Mouse (Mus musculus): ENCODE measurements at regions not wholly inside any gene's neighbourhood (a gene's known extent, or its start where the extent isn't known, plus 50 kb on each side); places are given as distances from the start of the nearest gene placed in this dataset.

DNA sequence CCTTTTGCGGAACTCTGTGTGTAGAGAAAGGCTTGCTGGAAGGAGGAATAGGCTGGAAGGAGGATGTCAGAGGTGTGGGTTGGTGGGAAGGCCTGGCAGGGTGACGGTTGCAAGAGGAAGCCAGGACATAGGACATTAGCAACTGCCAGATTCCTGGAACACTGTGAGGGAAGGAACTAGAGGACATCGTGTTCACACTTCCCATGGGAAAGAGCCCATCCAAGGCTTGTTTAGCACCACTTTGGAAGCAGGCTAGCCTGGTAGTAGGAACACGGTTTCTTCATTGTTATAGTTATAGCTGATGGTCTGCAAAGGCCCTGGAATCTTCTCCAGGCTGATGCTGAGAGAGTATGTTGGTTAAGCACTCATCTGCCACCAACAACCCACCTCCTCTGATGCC lies 80.4 kb upstream of the Dlg1 start:
- H3K9ac ChIP-seq = no peak overlapping the region
- 73% methylated on average over 4 of the region's 4 CpGs for WGBS
- no peak overlapping the region for H3K27ac ChIP-seq (ENCODE audit: poor library complexity, severe bottlenecking)
- no peaks in the 10 kb centered on the region for H3K36me3 ChIP-seq
- no peak overlapping the region for H3K4me2 ChIP-seq
- ATAC-seq (ENCODE audit: insufficient number of reproducible peaks, low FRiP score) = no peak
- no peak overlapping the region for H3K4me3 ChIP-seq
- H3K9me3 ChIP-seq (replicated peaks) = no peaks in the 10 kb centered on the region
- H3K27me3 ChIP-seq (replicated peaks) = no peaks in the 10 kb centered on the region
- H3K4me1 ChIP-seq (replicated peaks) = no peaks in the 10 kb centered on the region

DNA sequence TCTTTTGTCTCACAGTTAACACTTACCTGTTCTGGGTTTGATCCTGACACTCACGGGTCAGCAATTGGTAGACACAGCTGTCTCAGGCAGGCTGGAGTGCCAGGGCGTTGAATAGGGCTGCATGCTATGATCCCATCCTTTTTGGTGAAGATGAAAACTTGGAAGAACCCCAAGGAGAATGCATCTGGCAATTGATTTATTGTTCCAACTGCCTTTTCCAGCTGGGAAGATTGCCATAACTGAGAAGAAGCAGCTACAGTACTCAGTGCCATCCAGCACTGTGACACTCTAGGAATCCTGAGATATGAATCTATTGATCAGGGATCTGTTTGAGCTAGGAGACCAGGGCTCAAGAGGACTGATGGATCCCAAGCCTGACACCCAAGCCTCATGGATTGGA lies 79.6 kb upstream of the Dlg1 start:
- ATAC-seq (ENCODE audit: insufficient number of reproducible peaks, low FRiP score) = no peak
- WGBS = 91% methylated on average over 2 of the region's 2 CpGs
- Histone ChIP-seq H3K4me2 (no peak overlapping the region), H3K27me3 (replicated peaks) (no peaks in the 10 kb centered on the region), H3K4me3 (no peak overlapping the region), H3K27ac (ENCODE audit: poor library complexity, severe bottlenecking) (no peak overlapping the region), H3K9ac (no peak overlapping the region), H3K9me3 (replicated peaks) (no peaks in the 10 kb centered on the region), H3K4me1 (replicated peaks) (no peaks in the 10 kb centered on the region), H3K36me3 (no peaks in the 10 kb centered on the region)

DNA sequence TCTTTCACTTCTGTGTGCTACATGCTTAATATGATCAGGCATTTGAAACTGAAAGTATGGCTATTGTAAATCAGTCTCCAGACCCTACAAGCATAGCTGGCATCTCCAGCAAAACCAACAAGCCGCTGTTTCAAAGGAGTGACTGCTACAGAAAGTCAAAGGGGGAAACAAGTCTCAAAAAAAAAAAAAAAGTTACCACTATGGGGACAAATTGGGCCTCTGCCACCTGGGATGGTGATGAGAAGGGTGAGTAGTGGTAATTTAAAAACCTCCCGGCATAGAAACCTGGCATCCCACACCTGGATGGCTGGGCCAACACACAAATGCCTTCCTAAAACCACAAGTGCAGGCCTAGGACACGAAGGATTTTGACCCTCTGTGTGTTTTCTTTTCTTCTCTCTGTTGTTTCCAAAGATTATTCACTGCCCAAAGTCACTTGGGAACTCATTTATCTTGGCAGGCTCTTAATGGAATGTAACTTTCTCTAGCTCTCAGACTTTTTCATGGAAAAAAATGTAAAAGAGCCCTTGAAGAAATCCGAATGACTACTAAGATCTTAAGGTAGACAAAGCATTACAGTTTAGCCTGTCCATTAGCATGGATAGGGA lies 78.9 kb upstream of the Dlg1 start:
- no peak overlapping the region for H3K27ac ChIP-seq (ENCODE audit: poor library complexity, severe bottlenecking)
- H3K36me3 ChIP-seq = no peaks in the 10 kb centered on the region
- H3K4me2 ChIP-seq = no peak overlapping the region
- no peaks in the 10 kb centered on the region for H3K27me3 ChIP-seq (replicated peaks)
- H3K4me1 ChIP-seq (replicated peaks) = peaks cover 2% of the 10 kb centered on the region; the same call in 1 of the 2 replicates
- no peak overlapping the region for H3K9ac ChIP-seq
- WGBS = 58% methylated on average over 4 of the region's 4 CpGs
- no peak overlapping the region for H3K4me3 ChIP-seq
- ATAC-seq (ENCODE audit: insufficient number of reproducible peaks, low FRiP score) = no peak
- H3K9me3 ChIP-seq (replicated peaks) = no peaks in the 10 kb centered on the region

DNA sequence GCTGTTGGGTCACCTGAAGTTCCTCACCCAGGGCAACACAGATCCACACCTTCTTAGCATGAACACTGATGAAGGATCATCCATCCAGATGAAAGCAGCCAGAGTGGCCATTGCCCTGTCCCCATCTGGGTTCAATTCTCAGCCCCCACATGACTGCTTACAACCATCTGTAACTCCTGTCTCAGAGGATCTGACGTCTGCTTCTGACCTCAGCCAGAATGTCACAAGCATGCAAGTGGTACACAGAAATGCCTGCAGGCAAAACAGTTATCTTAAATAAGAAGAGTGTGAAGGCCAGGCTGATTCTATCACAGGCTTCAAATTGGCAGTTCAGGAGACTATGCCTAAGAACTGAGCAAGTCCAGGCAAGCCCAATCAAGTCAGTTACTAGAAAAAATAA lies 76.2 kb upstream of the Dlg1 start:
- no peaks in the 10 kb centered on the region for H3K9me3 ChIP-seq (replicated peaks)
- no peak for ATAC-seq (ENCODE audit: insufficient number of reproducible peaks, low FRiP score)
- H3K4me3 ChIP-seq = no peak overlapping the region
- 37% methylated on average over 1 of the region's 1 CpGs for WGBS
- H3K27me3 ChIP-seq (replicated peaks) = no peaks in the 10 kb centered on the region
- no peak overlapping the region for H3K4me2 ChIP-seq
- H3K4me1 ChIP-seq (replicated peaks) = peaks cover 14% of the 10 kb centered on the region
- no peak overlapping the region for H3K27ac ChIP-seq (ENCODE audit: poor library complexity, severe bottlenecking)
- H3K9ac ChIP-seq = no peak overlapping the region
- H3K36me3 ChIP-seq = no peaks in the 10 kb centered on the region

DNA sequence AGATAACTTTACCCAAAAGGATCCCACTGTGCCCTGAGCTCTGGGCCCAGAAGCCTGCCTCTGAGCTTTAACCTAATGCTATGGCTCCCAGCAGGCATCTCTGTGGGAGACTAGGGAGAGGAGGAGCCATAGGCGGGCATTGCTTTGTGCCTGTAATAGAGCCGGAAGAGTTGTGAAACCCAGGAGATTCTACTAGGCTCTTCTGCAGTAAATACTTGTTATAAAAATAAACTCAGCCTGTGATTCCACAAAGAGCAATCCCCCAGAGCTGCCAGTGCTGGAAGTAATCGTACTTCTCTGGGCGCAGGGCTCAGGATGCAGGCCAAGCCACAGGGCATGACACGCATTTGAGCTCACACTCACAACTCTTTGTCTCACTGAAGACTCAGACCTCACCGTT lies 73.7 kb upstream of the Dlg1 start:
- WGBS = 44% methylated on average over 6 of the region's 6 CpGs
- H3K4me3 ChIP-seq = no peak overlapping the region
- H3K36me3 ChIP-seq = no peaks in the 10 kb centered on the region
- H3K9ac ChIP-seq = no peak overlapping the region
- H3K4me2 ChIP-seq = no peak overlapping the region
- peaks cover 35% of the 10 kb centered on the region for H3K4me1 ChIP-seq (replicated peaks)
- H3K27ac ChIP-seq (ENCODE audit: poor library complexity, severe bottlenecking) = no peak overlapping the region
- no peaks in the 10 kb centered on the region for H3K9me3 ChIP-seq (replicated peaks)
- no peaks in the 10 kb centered on the region for H3K27me3 ChIP-seq (replicated peaks)
- ATAC-seq (ENCODE audit: insufficient number of reproducible peaks, low FRiP score) = no peak

DNA sequence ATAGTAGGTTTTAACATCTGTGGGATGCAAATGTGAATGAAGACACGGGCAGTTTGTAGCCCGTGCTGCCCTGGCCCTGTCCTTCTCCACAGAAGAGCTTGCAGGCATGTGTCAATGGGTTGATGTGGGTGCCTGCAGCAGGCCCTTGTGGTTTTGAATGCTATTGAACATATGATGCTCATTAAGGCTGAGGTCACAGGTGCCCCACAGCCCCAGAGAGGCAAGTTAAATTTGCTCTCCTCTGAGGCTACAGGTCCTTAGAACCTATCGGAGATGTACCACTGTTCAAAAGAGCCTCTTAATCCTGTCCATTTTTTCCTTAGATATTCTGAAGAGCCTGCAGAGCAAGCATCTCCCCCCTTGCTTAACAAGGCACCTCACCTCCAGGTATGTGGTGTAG lies 71.7 kb upstream of the Dlg1 start:
- H3K36me3 ChIP-seq = no peaks in the 10 kb centered on the region
- no peak overlapping the region for H3K4me3 ChIP-seq
- ATAC-seq (ENCODE audit: insufficient number of reproducible peaks, low FRiP score) = no peak
- H3K4me2 ChIP-seq = peak overlapping the region; percentile 45
- H3K27me3 ChIP-seq (replicated peaks) = no peaks in the 10 kb centered on the region
- peaks cover 35% of the 10 kb centered on the region for H3K4me1 ChIP-seq (replicated peaks)
- H3K9me3 ChIP-seq (replicated peaks) = no peaks in the 10 kb centered on the region
- H3K27ac ChIP-seq (ENCODE audit: poor library complexity, severe bottlenecking) = peak overlapping the region; percentile 36
- 77% methylated on average over 3 of the region's 3 CpGs for WGBS
- no peak overlapping the region for H3K9ac ChIP-seq

DNA sequence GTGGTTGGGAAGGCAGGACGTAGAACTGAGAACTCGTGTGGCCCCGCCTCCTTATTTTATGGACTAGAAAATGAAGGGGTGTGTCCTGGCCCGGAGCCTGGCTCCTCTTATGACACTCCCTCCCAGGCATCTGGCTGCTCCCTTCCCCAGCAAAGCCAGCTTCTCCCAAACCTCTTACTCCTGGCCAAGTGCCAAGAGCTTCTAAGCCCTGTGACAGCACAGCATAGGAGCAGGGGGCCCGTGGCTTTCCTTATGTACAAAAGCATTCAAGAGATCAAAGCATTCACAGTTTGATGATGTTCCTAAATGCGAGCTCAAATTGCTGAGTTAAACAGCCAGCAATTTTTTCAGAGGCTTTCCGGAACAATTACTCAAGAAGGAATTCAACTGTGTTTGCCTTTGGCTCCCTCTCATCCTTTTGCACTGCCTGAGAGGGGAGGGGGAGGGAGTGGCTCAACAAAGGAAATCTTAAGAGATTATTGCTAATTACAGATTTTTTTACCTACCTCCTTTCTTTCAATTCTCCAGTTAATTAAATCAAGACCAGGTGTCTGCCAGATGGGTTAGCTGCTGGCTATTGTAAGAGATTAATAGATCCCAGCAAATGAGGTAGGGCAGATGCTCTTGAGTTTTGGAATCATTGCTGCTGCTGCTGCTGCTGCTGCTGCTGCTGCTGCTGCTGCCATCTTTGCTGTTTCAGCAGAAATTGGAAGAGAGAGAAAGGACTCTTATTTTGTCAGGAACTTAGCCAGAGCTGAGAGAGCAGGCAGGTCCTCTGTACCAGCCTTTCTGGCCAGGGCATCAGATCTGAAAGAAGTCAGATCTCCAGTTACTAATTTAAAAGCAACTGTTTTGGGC lies 71.0 kb upstream of the Dlg1 start:
- no peaks in the 10 kb centered on the region for H3K36me3 ChIP-seq
- peak overlapping the region; percentile 81 for H3K27ac ChIP-seq (ENCODE audit: poor library complexity, severe bottlenecking)
- H3K27me3 ChIP-seq (replicated peaks) = no peaks in the 10 kb centered on the region
- no peaks in the 10 kb centered on the region for H3K9me3 ChIP-seq (replicated peaks)
- H3K4me3 ChIP-seq = 0 out of 2 replicates have a peak overlapping the region, but pooled peaks have one; percentile 5
- 16% methylated on average over 7 of the region's 7 CpGs for WGBS
- peak overlapping the region; percentile 45 for H3K4me2 ChIP-seq
- H3K9ac ChIP-seq = no peak overlapping the region
- peak; percentile 83 for ATAC-seq (ENCODE audit: insufficient number of reproducible peaks, low FRiP score)
- H3K4me1 ChIP-seq (replicated peaks) = peaks cover 37% of the 10 kb centered on the region

DNA sequence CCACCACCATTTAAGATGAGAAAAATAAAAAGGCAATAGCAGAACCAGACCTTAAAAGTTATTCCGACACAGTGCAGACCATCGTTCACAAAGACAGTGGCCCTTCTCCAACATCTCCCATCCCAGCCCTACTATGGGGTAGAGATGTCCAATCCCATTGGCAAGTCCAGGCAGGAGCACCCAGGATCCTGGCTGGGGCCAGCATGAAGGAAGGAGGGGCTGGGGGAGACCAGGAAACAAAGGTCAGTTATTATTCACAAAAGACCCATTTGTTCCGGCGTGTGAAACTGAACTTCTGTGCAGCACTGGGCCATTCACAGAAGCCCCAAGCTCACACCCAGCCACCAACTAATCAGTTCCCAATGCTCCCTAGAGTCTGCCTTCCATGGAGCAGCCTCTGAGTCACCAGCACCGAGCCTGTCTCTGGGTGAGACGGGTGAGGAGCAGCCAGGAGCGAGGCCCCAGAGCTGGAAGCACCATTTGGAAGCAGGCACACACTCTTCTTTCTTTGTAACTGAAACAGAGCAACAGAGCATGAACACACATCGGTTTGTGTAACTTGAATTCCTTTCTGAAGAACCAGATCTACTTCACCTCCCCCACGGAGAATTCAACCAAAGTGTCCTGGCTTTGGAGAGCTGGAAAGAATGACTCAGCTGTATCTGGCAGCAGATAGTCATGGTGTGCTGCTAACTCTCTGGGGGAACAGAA lies 70.1 kb upstream of the Dlg1 start:
- WGBS = 42% methylated on average over 9 of the region's 9 CpGs
- H3K27me3 ChIP-seq (replicated peaks) = no peaks in the 10 kb centered on the region
- no peak overlapping the region for H3K4me3 ChIP-seq
- peak overlapping the region; percentile 35; the same call in 1 of the 2 replicates for H3K4me2 ChIP-seq
- H3K27ac ChIP-seq (ENCODE audit: poor library complexity, severe bottlenecking) = peak overlapping the region; percentile 81
- H3K9me3 ChIP-seq (replicated peaks) = no peaks in the 10 kb centered on the region
- peak overlapping the region; percentile 20; the same call in 1 of the 2 replicates for H3K9ac ChIP-seq
- ATAC-seq (ENCODE audit: insufficient number of reproducible peaks, low FRiP score) = peak; percentile 67
- peaks cover 46% of the 10 kb centered on the region for H3K4me1 ChIP-seq (replicated peaks)
- H3K36me3 ChIP-seq = no peaks in the 10 kb centered on the region

DNA sequence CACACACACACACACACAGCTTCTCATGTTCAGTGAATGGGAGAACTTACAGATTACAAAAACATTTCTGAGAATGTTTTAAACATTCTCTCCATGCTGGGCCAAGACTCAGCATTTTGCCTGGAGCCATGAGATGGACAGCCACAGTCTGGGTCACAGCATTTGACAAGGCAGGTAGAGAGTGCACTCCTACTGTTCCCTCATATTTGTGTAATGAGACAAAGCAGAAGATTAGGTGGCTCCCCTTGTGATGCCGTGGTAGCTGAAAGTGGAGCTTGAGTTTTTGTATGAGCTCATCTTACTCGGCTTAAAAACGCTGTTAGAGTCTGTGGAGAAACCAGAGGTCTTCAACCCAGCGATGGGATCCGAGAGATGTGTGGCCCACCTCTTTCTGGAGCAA lies 65.3 kb upstream of the Dlg1 start:
- peak; percentile 15; the same call in 1 of the 2 replicates for ATAC-seq (ENCODE audit: insufficient number of reproducible peaks, low FRiP score)
- Histone ChIP-seq H3K27ac (ENCODE audit: poor library complexity, severe bottlenecking) (no peak overlapping the region), H3K4me1 (replicated peaks) (peaks cover 33% of the 10 kb centered on the region), H3K9ac (no peak overlapping the region), H3K9me3 (replicated peaks) (no peaks in the 10 kb centered on the region), H3K27me3 (replicated peaks) (no peaks in the 10 kb centered on the region), H3K4me3 (no peak overlapping the region), H3K36me3 (no peaks in the 10 kb centered on the region), H3K4me2 (no peak overlapping the region)
- 68% methylated on average over 5 of the region's 5 CpGs for WGBS

DNA sequence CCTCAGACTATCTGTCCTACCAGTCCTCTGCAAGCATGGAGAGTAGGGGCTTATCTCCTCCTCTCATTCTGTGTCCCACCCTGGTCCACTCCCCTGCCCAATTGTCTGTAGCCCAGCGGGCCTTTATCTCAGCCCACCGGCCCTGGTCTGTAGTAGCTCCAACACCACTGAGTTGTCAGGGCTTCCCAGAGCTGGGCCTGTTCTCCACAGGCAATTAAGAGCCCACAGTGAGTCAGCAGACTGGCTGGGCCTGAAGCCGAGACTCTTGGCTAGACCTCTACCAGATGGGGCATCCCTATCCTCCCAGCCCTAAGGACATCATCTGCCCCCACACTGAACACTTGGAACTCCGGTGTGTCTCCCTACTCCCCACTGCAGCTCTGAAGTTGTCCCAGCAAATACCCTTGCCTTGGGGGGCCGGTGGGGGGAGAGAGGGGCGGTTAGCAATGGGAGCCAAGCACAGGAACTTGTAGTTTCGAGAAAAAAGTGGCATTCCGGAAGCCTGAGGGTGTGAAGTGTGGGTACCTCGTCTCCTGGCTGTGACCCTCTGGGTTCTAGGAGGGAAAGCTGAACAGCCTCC lies 64.7 kb upstream of the Dlg1 start:
- Histone ChIP-seq H3K4me3 (no peak overlapping the region), H3K4me2 (no peak overlapping the region), H3K27me3 (replicated peaks) (no peaks in the 10 kb centered on the region), H3K4me1 (replicated peaks) (peaks cover 28% of the 10 kb centered on the region), H3K27ac (ENCODE audit: poor library complexity, severe bottlenecking) (no peak overlapping the region), H3K36me3 (no peaks in the 10 kb centered on the region), H3K9ac (no peak overlapping the region), H3K9me3 (replicated peaks) (no peaks in the 10 kb centered on the region)
- 62% methylated on average over 9 of the region's 9 CpGs for WGBS
- peak; percentile 94 for ATAC-seq (ENCODE audit: insufficient number of reproducible peaks, low FRiP score)

DNA sequence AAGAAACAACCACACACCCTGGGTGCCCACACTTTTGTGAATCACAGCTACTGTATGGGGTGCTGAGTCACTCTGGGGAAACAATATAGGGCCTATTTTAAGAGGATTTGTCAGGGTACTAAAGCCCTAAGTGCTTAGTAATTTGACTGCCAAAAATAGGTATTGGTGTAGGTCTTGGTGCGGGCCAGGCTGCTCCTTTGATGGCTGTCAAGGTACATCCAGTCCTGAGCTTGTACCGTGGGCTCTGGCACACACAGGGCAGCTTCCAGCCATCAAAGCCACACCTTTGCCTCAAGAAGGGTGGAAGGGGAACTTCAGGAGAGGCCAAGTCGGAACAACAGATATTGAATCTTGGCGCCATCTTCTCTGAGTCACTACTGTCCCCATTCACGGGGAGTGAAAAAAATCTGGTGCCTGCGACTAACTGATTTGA lies 64.2 kb upstream of the Dlg1 start:
- Histone ChIP-seq H3K4me3 (no peak overlapping the region), H3K4me2 (no peak overlapping the region), H3K9me3 (replicated peaks) (no peaks in the 10 kb centered on the region), H3K36me3 (no peaks in the 10 kb centered on the region), H3K27me3 (replicated peaks) (no peaks in the 10 kb centered on the region), H3K9ac (no peak overlapping the region), H3K4me1 (replicated peaks) (peaks cover 23% of the 10 kb centered on the region), H3K27ac (ENCODE audit: poor library complexity, severe bottlenecking) (no peak overlapping the region)
- no peak for ATAC-seq (ENCODE audit: insufficient number of reproducible peaks, low FRiP score)
- 65% methylated on average over 6 of the region's 6 CpGs for WGBS

Data from heart, embryonic 12.5 days (tissue).